Mouse (Mus musculus): ENCODE data around the gene Atpif1. TPM values are rescaled to one million over a fixed set of nuclear protein-coding genes. Genes with fewer than 3 reads are reported as not detected.
"Not testable (repeated sequence)": the region's sequence is repeated elsewhere in the genome, so short reads cannot be mapped to it uniquely, and the experiment has no call there.

Gene Atpif1
- polyA plus RNA-seq, 1 experiment from 2014 or later = 996 TPM

- not testable (repeated sequence) for ATAC-seq (ENCODE audit: low read depth); H3K4me3 ChIP-seq (ENCODE audit: low read depth, low read length); H3K9ac ChIP-seq (ENCODE audit: low read depth, low read length); H3K27me3 ChIP-seq (replicated peaks; ENCODE audit: control insufficient read depth, insufficient read depth, low read length); H3K4me2 ChIP-seq (ENCODE audit: low read depth, low read length); DNase-seq (ENCODE audit: low spot score); H3K27ac ChIP-seq (replicated peaks; ENCODE audit: low read depth, low read length); H3K9me3 ChIP-seq (ENCODE audit: control insufficient read depth, low read length); H3K36me3 ChIP-seq (ENCODE audit: control insufficient read depth, insufficient read depth, low read length); H3K4me1 ChIP-seq (ENCODE audit: control insufficient read depth, insufficient read depth, low read length)
- 62% methylated on average over 3 of the region's 3 CpGs for WGBS
Measured at GRCm38 (mm10) chr4:132482104-132482503, 51.4 kb downstream of the Atpif1 start.

Other genes starting within 250 kb of the Atpif1 start
- gene Rab42, start 230.3 kb downstream of the Atpif1 start, polyA plus RNA-seq (2014; fragmentation: Nextera tagmentation; extraction: Ambion mirVana) = 1.8 and 2.3 TPM in 2 replicates
- 62.3 and 69.9 TPM in 2 replicates for gene Trnau1ap, start 204.1 kb downstream of the Atpif1 start, polyA plus RNA-seq (2014; fragmentation: Nextera tagmentation; extraction: Ambion mirVana)
- 40.4 and 46.6 TPM in 2 replicates for gene Rcc1, start 180.1 kb downstream of the Atpif1 start, polyA plus RNA-seq (2014; fragmentation: Nextera tagmentation; extraction: Ambion mirVana)
- gene Phactr4, start 111.2 kb downstream of the Atpif1 start, polyA plus RNA-seq (2014; fragmentation: Nextera tagmentation; extraction: Ambion mirVana) = 18.2 and 18.6 TPM in 2 replicates
- 6.6 and 8.5 TPM in 2 replicates for gene Med18, start 69.7 kb downstream of the Atpif1 start, polyA plus RNA-seq (2014; fragmentation: Nextera tagmentation; extraction: Ambion mirVana)
- 6.2 and 6.4 TPM in 2 replicates for gene Sesn2, start 23.2 kb downstream of the Atpif1 start, polyA plus RNA-seq (2014; fragmentation: Nextera tagmentation; extraction: Ambion mirVana)
- 133 and 136 TPM in 2 replicates for gene Dnajc8, start 1.9 kb upstream of the Atpif1 start, polyA plus RNA-seq (2014; fragmentation: Nextera tagmentation; extraction: Ambion mirVana)
- 0.55 and 0.58 TPM in 2 replicates for gene Ptafr, start 30.4 kb upstream of the Atpif1 start, polyA plus RNA-seq (2014; fragmentation: Nextera tagmentation; extraction: Ambion mirVana)
- 25.1 and 25.5 TPM in 2 replicates for gene Eya3, start 105.3 kb upstream of the Atpif1 start, polyA plus RNA-seq (2014; fragmentation: Nextera tagmentation; extraction: Ambion mirVana)
- gene Xkr8, start 198.9 kb upstream of the Atpif1 start, polyA plus RNA-seq (2014; fragmentation: Nextera tagmentation; extraction: Ambion mirVana) = 6.9 and 9.4 TPM in 2 replicates
- gene Smpdl3b, start 223.6 kb upstream of the Atpif1 start, polyA plus RNA-seq (2014; fragmentation: Nextera tagmentation; extraction: Ambion mirVana) = 6.7 and 7.9 TPM in 2 replicates
- 94.9 and 109 TPM in 2 replicates for gene Rpa2, start 234.7 kb upstream of the Atpif1 start, polyA plus RNA-seq (2014; fragmentation: Nextera tagmentation; extraction: Ambion mirVana)